Mouse (Mus musculus) bone marrow, adult 2 months (tissue): ENCODE data around the gene Il6st. TPM values are rescaled to one million over a fixed set of nuclear protein-coding genes. Genes with fewer than 3 reads are reported as not detected.

Experiments used
- H3K27ac ChIP-seq: fragments of 200-500 bp; 2 replicates; pipeline ENCODE4 v1.5.1; 2012; ENCODE audit warnings: low read depth, mild to moderate bottlenecking, control low read depth, inconsistent platforms, low read length; ENCODE audit not compliant: control insufficient read depth, poor library complexity, insufficient read depth
- H3K4me1 ChIP-seq: fragments of 200-500 bp; 2 replicates; pipeline ENCODE4 v1.6.1; 2011; ENCODE audit warnings: low read length; ENCODE audit not compliant: control insufficient read depth, insufficient read depth
- H3K4me3 ChIP-seq: fragments of 200-500 bp; replicated peaks from 2 replicates; pipeline ENCODE3; 2011; ENCODE audit warnings: mild to moderate bottlenecking, low read depth, low read length, control low read depth; ENCODE audit not compliant: control insufficient read depth
- CTCF ChIP-seq: fragments of 200-500 bp; IDR thresholded peaks from 2 replicates; pipeline ENCODE4 v1.5.1; 2011; ENCODE audit warnings: low read length, control low read depth; ENCODE audit not compliant: control insufficient read depth, insufficient read depth
- POLR2A ChIP-seq: fragments of 200-500 bp; IDR thresholded peaks from 2 replicates; pipeline ENCODE4 v1.6.1; 2011; ENCODE audit warnings: low read depth, mild to moderate bottlenecking, control low read depth, low read length, borderline replicate concordance; ENCODE audit not compliant: control insufficient read depth
- WGBS: fragments of 180-500 bp; shearing (Covaris S2); methylation state at CpG from one replicate; pipeline ENCODE4 v1.1.7; 2018; 5-methylcytosine and 5-hydroxymethylcytosine counted together
- polyA plus RNA-seq: library from polyadenylated mRNA; stranded (reverse); fragments of >200 nt; gene quantifications from 2 replicates; pipeline ENCODE4 v1.2.4, GENCODE M21; 2011; ENCODE audit warnings: low replicate concordance; ENCODE audit not compliant: missing spikeins, insufficient read depth, insufficient read length

The Il6st gene
- 13.9 and 29.0 TPM in 2 replicates for polyA plus RNA-seq

DNA sequence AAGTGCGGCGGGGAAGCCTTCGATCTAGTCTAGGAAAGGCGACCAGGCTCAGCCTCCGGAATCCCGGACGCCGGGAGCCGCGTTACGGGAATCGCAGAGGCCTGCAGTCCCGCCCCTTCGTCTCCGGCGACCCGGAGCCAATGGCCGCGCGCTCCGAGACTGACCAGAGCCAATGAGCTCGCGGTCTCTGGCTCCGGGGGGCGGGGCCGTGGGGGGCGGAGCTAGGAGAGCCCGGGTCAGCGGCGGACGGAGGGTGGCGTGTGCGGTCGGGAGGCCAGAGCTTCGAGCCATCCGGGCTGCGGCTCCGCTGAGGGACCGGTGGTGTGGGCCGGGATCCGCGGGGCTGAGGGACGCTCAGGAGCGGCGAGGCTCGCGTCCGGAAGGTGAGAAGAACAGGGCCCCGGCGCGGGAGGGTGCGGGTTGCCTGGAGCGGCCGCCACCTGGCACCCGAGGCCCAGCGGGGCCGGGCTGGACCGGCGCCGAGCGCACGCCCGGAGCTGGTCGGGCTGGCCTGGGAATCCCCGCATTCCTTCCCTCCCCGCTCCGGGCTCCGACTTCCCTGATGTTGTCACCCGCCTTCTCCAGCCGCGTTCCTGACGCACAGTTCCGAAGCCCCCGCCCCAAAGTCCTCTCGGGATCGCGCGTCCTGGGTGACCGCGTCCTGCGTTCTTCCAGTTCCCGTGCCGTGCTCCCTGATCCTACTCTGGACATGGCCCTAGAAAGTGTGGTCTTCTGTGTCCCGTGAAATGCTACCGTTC is at the start of gene Il6st:
Il6st (plus strand) TSS at position 203 of the 758 bp plus-strand sequence.
- Histone ChIP-seq H3K27ac (peak within 1 kb of the TSS; percentile 66), H3K4me1 (no peaks in the 10 kb centered on the region; the same call in 1 of the 2 replicates), H3K4me3 (peak within 1 kb of the TSS; percentile 70)
- TF ChIP-seq POLR2A (peak; percentile 39; the same call in 1 of the 2 replicates), CTCF (no peak)
- under 1% methylated on average over 79 of the region's 85 CpGs for WGBS

DNA sequence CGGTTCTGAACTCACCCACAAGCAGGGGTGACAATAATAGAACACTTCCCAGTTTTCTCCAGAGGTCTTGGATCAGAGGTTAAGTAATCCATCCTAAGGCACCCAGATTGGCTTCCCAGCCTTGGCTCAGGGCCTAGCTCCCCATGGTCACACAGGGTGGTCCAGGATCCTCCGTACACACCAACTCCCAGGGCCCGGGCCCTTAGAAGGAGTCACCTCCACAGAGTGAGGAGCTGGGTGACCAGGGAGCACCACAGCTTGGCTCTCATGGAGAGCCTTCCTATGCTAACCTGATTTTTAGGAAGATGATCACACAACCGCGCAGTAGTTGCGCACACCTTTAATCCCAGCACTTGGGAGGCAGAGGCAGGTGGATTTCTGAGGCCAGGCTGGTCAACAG is 48.0 kb upstream of the Il6st start:
- Histone ChIP-seq H3K4me1 (no peaks in the 10 kb centered on the region), H3K4me3 (no peak overlapping the region), H3K27ac (no peak overlapping the region)
- no peak for TF ChIP-seq CTCF
- TF ChIP-seq POLR2A = no peak
- WGBS = 75% methylated on average over 6 of the region's 6 CpGs

GRCm38 (mm10) chr13:112416410-112417162 is 47.3 kb upstream of the Il6st start:
- Histone ChIP-seq H3K27ac (no peak overlapping the region), H3K4me1 (no peaks in the 10 kb centered on the region), H3K4me3 (no peak overlapping the region)
- 25% methylated on average over 8 of the region's 8 CpGs for WGBS
- TF ChIP-seq POLR2A (no peak), CTCF (no peak)

- no peak for TF ChIP-seq CTCF
- TF ChIP-seq POLR2A = no peak
- Histone ChIP-seq H3K4me1 (no peaks in the 10 kb centered on the region), H3K4me3 (no peak overlapping the region), H3K27ac (no peak overlapping the region)
- 60% methylated on average over 4 of the region's 4 CpGs for WGBS
These were observed 46.7 kb upstream of the Il6st start for GRCm38 (mm10) chr13:112417163-112417523.

- TF ChIP-seq CTCF (no peak), POLR2A (no peak)
- WGBS = 64% methylated on average over 2 of the region's 2 CpGs
These were observed 45.9 kb upstream of the Il6st start for GRCm38 (mm10) chr13:112417861-112418423.

GRCm38 (mm10) chr13:112418595-112418994 is 45.3 kb upstream of the Il6st start:
- Histone ChIP-seq H3K27ac (no peak overlapping the region), H3K4me1 (no peaks in the 10 kb centered on the region), H3K4me3 (no peak overlapping the region)
- WGBS = 77% methylated on average over 4 of the region's 4 CpGs
- no peak for TF ChIP-seq CTCF
- no peak for TF ChIP-seq POLR2A

More at GRCm38 (mm10) chr13:112417861-112418423, 45.9 kb upstream of the Il6st start:
- Histone ChIP-seq H3K4me3 (no peak overlapping the region), H3K4me1 (no peaks in the 10 kb centered on the region), H3K27ac (no peak overlapping the region)

GRCm38 (mm10) chr13:112424212-112424611 is 39.7 kb upstream of the Il6st start:
- WGBS = 72% methylated on average over 2 of the region's 2 CpGs
- TF ChIP-seq CTCF (no peak), POLR2A (no peak)
- no peak overlapping the region for H3K27ac ChIP-seq
- H3K4me3 ChIP-seq = no peak overlapping the region
- H3K4me1 ChIP-seq = peaks cover 7% of the 10 kb centered on the region

DNA sequence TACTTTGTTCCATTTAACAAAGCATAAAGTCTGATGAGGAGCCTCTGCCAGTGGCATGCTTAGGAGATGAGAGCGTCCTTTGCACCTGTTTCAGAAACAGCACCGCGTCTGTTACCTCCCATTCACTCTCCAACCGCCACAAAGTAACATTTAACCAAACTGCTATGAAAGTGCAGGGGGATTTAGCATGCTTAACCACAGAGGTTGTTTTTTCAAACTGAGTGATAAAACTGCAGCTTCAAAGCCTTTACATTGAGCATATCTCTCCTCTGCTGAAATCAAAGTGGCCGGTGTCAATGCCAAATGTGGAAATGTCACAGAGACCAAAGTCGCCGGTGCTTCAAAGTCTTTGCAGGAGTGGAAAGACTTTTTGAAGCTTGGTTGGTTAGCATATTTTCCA is 39.2 kb upstream of the Il6st start:
- TF ChIP-seq POLR2A (no peak), CTCF (no peak)
- WGBS = 54% methylated on average over 7 of the region's 7 CpGs
- H3K4me1 ChIP-seq = peaks cover 7% of the 10 kb centered on the region
- H3K27ac ChIP-seq = no peak overlapping the region
- H3K4me3 ChIP-seq = no peak overlapping the region
